Mouse (Mus musculus): ENCODE data around the gene Rerg.

Gene Rerg

DNA sequence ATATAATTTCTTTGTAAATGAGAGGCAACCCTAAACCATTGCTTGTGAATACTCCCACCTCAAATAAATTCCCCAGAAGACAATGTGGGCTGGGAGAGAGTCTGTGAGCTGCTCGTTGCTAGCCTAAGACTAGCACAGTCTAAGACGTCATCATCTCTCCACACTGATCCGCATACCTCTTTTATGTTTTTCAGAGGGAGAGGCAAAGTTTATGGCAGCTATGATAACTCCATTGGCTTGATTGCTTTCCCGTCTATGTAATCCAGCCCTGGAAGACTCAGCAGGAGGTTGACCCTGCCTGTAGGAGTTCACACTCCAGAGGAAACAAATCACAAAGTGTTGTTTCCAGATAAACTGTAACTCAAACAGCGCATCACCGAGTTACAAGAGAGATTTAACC, 38.9 kb downstream of the Rerg start:
- no peak for DNase-seq (ENCODE audit: low spot score in 2 of 2)

- DNase-seq (ENCODE audit: low spot score in 2 of 2) = no peak
Observed at GRCm38 (mm10) chr6:137126861-137127260, 43.4 kb downstream of the Rerg start.

GRCm38 (mm10) chr6:137126224-137126623, 44.1 kb downstream of the Rerg start:
- DNase-seq (ENCODE audit: low spot score in 2 of 2) = no peak

GRCm38 (mm10) chr6:137125433-137125832, 44.9 kb downstream of the Rerg start:
- DNase-seq (ENCODE audit: low spot score in 2 of 2) = peak; percentile 42 to 46

- DNase-seq (ENCODE audit: low spot score in 2 of 2) = no peak
Observed at GRCm38 (mm10) chr6:137125006-137125405, 45.3 kb downstream of the Rerg start.

DNA sequence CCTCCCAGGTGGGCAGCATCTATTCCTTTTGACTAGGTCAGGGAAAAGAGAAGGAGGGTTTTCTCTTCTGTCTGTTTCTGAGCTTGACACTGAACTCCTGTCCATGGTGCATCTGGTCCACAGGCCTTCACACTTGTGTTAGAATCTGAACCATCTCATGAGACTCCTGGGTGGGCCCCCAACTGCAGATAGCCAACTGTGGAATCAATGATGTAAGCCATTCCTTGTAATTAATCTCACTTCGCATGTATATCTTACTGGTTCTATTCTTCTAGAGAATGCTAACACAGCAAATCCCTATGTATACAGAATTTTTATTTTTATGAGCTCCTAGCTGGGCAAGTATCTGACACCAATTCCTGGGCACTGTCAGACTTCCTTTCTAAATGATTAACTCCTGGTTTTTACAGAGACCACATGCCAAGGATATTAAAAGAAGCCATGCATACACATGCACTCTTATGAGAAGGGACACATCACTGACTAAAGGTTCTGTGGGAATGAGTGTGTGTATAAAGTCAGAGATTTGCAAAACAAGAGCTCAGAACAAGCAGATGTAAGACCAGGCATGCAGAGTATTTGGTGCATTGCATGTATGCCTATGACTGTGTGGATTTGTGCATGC, 53.3 kb downstream of the Rerg start:
- no peak for DNase-seq (ENCODE audit: low spot score in 2 of 2)

DNA sequence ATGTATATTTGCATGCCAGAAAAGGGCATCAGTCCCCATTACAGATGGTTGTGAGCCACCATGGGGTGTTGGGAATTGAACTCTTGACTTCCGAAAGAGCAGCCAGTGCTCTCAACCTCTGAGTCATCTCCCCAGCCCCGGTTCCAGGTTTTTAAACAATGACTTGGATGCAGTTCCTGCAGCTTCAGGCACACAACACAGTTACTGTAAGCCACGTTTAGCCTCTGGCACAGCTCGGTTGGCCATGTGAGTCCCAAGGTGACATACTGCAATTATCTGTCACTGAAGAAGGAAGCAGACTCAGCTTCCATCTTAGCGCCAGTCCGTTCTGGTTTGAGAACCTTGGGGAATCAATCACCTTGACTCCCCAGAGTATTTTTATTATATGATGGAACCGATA, 55.4 kb downstream of the Rerg start:
- DNase-seq (ENCODE audit: low spot score in 2 of 2) = no peak

DNA sequence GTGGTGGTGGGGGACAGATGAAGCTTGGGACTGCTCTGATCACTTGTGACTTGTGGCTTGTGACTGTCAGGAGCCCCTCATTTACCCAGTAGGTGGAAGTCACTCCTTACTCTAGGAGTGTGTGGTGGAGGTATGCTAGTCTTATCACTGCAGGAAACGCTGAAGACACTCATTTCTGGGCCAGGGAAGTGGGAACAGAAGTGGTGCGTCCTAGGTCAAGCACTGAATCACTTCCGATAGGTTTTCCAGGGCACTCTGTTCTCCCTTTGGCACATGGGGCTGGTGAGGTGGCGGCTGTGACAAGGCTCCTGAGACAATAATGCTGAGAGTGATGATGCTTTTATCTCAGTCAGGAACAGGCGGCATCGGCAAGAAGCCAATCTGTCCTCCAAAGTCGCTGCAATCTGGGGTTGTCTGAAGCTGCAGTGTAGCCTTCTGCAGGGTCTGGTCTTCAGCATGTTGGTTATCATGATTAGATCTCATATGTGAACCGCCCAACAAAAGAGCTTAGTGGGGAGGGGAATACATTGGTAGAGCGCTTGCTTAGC, 59.0 kb downstream of the Rerg start:
- no peak for DNase-seq (ENCODE audit: low spot score in 2 of 2)

DNA sequence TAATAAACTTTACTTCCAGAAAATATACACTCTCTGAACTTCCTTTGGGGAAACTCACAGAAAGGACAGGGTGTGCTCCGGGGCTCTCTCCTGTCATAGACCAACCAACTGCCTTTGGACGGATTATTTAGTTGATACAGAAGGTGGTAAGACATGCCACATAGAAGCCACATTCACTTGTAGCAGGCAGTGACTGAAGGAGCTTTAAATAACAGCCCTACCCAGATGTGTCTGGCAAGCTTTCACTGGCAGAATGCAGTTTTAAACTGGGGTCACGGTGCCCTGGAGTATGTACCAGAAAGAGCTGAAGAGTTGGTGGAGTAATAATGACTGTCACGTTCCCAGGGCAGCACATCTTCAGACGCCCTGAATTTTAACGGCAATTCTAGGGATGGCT, 59.5 kb downstream of the Rerg start:
- no peak for DNase-seq (ENCODE audit: low spot score in 2 of 2)

DNA sequence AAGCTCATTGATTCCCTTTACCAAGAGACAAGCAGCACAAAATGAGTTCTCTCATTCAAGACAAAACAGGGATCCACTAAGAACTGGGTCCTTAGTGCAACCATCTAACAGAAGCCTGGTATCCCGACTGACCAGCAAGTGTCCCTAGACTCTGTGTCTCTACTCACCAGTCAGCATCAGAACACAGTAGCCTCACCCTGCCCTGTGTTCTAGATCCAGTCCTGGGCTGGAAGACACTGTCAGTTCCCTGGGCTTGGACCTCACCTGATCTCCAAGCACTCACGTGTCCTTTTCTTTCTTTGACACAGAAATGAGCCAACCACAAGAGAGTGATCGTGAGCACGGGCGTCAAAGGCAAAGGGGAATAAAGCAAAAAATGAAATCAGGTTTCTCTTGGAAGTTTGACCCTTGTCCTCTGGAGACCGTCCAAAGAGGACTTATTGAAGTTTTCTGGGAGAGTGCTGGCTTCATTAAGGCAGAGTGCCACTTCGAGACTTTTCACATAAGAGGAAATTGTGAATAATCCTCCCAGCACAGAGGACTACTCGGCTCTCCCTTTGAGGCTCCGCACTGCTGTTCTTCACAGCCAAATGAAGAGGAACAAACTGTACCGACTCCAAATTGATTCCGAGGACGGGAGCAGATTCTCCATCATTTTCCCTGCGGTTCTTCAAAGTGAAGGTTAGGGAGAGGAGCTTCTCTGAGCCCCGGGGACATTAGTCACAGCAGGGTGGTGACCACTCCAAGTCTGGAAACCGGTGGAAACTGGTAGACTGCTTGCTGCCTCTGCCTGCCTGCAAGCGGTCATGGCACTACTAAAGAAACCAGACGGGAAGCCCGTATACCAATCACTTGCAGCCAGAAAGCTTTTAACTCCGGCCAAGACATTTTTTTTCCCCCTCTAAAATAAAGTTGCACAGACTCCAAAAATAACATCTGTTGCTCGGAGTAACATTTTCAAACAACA, 60.2 kb downstream of the Rerg start:
- no peak for DNase-seq (ENCODE audit: low spot score in 2 of 2)

- no peak for DNase-seq (ENCODE audit: low spot score in 2 of 2)
Observed at GRCm38 (mm10) chr6:137105285-137105684, 65.0 kb downstream of the Rerg start.

DNA sequence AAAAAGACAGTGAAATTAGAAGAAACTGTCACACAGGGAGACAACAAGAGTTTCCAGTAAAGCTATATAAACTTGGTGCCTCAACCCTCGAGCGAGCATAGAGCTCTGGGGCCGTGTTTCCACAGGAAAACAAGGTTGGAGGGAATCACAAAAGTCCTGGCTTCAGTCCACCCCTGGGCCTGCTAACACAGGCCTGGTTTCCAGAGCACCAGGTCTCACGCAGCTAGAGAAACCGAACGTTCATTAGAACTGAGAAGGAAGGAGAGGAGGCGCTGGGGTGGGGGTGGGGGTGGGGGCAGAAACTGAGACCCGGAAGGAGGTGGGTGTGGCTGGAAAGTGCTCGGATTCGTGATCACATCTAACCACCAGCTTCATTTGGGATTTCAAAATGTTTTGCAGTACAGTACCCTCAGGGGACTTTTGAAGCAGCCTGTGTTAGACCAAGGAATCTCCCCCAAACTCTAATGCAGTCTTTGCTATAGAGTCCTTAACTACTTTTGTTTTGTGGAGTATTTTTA, 67.6 kb downstream of the Rerg start:
- DNase-seq (ENCODE audit: low spot score in 2 of 2) = no peak

GRCm38 (mm10) chr6:137101886-137102661, 68.2 kb downstream of the Rerg start:
- DNase-seq (ENCODE audit: low spot score in 2 of 2) = no peak

GRCm38 (mm10) chr6:137100259-137100658, 70.0 kb downstream of the Rerg start:
- DNase-seq (ENCODE audit: low spot score in 2 of 2) = no peak

- peak; percentile 44 to 60 for DNase-seq (ENCODE audit: low spot score in 2 of 2)
Observed at GRCm38 (mm10) chr6:137098232-137099191, 71.8 kb downstream of the Rerg start.

- DNase-seq (ENCODE audit: low spot score in 2 of 2) = no peak
Observed at GRCm38 (mm10) chr6:137094475-137094874, 75.8 kb downstream of the Rerg start.

GRCm38 (mm10) chr6:137088469-137088868, 81.8 kb downstream of the Rerg start:
- no peak for DNase-seq (ENCODE audit: low spot score in 2 of 2)

DNA sequence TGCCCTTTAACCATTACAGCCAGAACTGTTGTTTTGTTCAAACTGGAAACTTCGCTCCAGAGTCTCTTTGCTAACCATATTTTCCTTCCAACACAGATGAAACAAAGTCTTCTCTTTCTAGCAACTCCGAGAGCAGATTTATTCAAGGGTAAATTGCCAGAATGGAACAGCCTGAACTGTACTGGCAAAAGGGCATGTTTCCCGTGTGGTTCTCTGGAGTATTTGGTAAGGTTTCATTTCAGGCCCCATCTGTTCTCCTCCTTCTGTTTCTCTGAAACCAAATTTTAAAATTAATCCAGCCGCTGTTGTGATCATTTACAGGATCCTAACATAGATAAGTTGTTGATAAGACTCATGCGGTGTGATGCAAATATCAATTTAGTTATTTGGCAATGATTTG, 82.3 kb downstream of the Rerg start:
- no peak for DNase-seq (ENCODE audit: low spot score in 2 of 2)

DNA sequence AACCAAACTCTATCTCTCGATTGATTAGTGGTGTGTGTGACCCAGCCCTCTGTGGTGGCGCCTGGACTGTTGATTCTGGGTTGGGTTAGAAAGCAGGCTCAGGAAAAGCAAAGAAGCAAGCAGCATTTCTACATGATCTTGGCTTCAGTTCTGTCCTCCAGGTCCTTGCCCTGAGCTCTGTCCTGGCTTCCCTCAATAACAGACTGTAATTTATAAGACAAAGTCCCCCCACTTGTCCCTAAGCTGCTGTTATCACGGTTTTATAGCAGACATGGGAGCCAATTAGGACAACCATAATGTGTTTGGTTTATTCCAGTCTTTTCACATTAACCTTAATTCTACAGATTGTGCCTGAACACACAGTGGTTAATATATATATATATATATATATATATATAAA, 82.8 kb downstream of the Rerg start:
- DNase-seq (ENCODE audit: low spot score in 2 of 2) = no peak

DNA sequence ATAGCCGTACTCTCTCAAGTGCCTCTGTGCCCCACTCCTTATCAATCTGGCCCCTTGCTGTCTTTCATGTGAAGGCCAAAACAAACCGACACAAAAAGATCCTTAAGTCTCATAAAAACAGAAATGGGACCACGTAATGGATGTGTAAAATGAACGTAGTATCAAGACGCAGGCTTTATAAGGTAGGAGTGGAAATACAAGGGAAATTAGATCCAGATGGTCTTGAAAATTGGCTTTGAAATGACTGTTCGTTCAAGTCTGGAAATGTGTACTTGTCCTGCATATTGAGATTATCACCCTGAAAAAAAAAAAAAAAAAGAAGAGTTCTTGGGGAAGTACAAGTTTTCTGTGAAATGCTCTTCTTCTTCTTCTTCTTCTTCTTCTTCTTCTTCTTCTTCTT, 90.6 kb downstream of the Rerg start:
- no peak for DNase-seq (ENCODE audit: low spot score in 2 of 2)

DNA sequence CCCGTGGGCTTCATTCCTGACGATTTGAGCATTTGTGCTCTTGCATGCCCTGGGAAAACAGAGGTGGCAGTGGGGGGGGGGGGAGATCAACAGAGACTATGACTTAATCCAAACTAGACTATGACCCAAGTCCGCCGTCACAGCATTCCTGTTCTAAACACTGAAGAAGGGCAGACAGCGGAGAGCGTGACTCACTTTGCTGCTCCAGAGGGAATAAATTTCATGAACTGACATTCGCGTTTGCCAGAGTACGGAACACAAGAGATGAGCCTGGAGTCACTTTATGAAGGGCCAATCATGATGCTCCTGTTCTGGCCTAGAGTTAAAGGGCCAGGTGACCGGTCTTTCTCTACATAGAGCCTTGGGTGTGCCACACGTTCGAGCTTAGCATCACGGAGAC, 93.6 kb downstream of the Rerg start:
- DNase-seq (ENCODE audit: low spot score in 2 of 2) = no peak

Data from right cerebral cortex, adult 2 months (tissue).